Mouse (Mus musculus) heart, postnatal 25 days (tissue): ENCODE measurements around the gene Tmem94. TPM values are rescaled to one million over a fixed set of nuclear protein-coding genes. Genes with fewer than 3 reads are reported as not detected.

Experiments
- DNase-seq: peaks from one replicate; pipeline ENCODE4 v3.0.0; 2022; ENCODE audit warnings: low spot score
- intact Hi-C: fragments of 180-260 bp; cut with DNase I; formaldehyde crosslinking; loops from one replicate; pipeline ENCODE4 v1.15.1; 2025
- total RNA-seq, 2 experiments: library from RNA; stranded (reverse); gene quantifications; 2 replicates each; pipeline ENCODE4 v1.2.3; 2021

Gene Tmem94
- total RNA-seq, 2 experiments from 2014 or later = 102 to 110 TPM

DNA sequence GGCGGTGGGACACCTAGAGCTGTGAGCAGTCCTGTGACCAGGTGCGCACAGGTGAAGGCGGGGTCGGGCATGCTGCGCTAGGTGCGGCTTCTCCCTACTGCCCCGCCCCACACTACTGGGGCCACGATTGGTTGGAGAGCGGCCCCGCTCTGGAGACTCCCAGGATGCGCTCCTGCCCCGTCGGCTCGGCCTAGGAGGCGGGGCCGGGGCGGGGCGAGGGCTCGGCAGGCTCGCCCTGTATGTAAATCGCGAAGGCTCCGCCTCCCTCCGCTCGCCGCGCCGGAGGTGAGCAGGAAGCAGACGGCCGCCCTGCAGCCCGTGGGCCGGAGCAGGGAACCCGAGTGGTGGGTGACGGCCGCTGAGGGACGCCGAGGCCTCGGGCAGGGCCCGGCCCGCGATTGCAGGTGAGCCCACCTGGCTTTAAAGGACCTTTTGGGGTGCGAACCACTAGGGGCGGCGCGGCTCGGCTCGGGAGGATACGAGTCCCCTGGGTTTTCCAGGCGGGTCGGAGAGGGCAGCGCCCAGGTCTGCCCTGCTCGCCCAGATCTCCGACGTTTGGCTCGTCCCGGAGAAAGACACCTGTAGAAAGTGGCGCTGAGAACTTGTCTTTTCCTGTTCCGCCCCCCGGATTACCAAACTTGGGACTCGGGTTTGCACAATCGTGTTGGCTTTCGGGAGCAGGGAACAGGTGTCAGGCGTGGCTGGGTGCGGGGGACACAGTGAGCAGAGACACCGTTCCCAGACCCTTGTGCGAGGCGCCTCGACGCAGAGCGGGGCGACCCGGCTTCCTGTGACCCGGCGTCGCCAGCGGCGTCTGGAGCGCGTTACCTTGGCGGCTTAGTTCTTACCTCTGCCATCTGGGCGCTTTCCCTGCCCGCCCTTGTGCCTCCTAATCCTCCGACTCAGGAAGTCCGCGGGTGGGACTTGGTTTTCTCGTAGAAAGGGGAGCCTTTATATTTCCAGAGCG, 58.8 kb downstream of the Tmem94 start, which contains the start of gene Llgl2:
Gene Llgl2, plus strand, starts transcription at position 276 of the 967 bp plus-strand sequence.
- intact Hi-C loops = no loop called here
- peak; percentile 72 for DNase-seq

DNA sequence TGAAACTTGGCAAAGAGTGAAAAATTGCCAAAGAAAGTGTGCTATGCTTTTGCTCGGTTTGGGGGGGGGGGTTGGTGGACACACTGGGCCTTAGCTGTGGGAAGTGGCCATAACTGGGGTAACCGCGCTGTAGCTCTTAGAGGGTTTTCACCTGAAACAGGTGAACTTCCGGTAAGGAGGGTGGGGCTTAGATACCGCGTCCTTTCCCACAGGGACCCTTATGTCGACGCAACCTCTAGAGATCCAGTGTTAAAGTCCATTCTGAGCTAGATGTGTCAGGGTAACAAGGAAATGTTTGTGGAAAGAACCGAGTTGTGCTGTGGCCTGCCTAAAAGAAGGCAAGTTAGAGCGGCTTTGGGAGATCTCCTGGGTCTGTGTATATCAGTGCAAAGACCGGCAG, 59.6 kb downstream of the Tmem94 start:
- no peak for DNase-seq
- intact Hi-C loops = no loop called here

GRCm38 (mm10) chr11:115826487-115826886, 61.3 kb downstream of the Tmem94 start:
- no peak for DNase-seq
- intact Hi-C loops = loop anchor here (2.0 kb wide), 1 partner anchor 32 kb away; the partner anchor contains the start of gene Myo15b

- DNase-seq = no peak
These were observed 62.4 kb downstream of the Tmem94 start for GRCm38 (mm10) chr11:115827624-115828023.

GRCm38 (mm10) chr11:115829036-115829435, 63.8 kb downstream of the Tmem94 start:
- intact Hi-C loops = no loop called here
- DNase-seq = no peak

More at GRCm38 (mm10) chr11:115827624-115828023, 62.4 kb downstream of the Tmem94 start:
- intact Hi-C loops = loop anchor here (2.0 kb wide), 1 partner anchor 31 kb away; the partner anchor contains the start of gene Myo15b

GRCm38 (mm10) chr11:115830550-115831325, 65.5 kb downstream of the Tmem94 start:
- intact Hi-C loops = no loop called here
- DNase-seq = no peak

DNA sequence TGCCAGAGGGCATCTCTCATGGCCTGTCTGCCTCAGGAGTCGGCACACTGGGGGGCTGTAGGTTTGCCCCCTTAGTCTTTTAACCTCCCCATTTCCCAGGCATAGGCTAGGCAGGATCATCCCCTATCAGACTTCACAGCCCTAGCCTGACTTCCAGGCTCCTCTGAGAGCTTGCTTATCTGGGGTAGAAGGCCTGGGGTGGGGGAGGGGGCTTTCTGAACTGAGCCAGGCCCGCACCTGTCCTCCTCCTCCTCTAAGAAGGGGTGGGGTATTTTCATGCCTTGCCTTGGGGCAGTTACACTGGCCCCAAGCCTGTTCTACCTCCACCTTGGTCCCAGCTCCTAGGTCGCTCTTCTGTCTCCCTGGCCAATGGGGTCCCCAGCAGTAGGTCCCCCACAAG, 66.3 kb downstream of the Tmem94 start:
- DNase-seq = no peak
- intact Hi-C loops = no loop called here

DNA sequence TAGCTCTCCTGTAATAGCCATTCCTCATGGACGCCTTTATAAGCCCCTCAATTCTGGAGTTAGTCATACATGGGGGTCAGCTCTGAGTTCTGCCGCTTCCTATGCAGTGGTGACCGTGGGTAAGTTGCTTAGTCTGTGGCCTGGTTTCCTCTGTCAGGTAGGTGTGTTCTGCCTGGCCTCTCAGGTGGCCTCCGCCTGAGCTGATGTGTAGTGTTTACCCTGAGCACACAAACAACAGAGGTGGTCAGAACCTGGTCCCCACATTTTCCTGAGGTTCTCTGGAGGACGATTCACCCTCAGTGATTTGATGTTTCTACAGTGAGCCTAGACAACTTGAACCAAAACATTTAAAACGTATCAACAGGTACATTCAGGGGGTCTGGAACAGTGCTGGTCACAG, 66.8 kb downstream of the Tmem94 start:
- intact Hi-C loops = no loop called here
- no peak for DNase-seq

GRCm38 (mm10) chr11:115832523-115832922, 67.3 kb downstream of the Tmem94 start:
- no peak for DNase-seq
- intact Hi-C loops = no loop called here

GRCm38 (mm10) chr11:115833021-115833513, 67.8 kb downstream of the Tmem94 start:
- DNase-seq = no peak
- intact Hi-C loops = no loop called here

- intact Hi-C loops = no loop called here
These were observed 68.8 kb downstream of the Tmem94 start for GRCm38 (mm10) chr11:115834033-115834432.

GRCm38 (mm10) chr11:115836656-115837395, 71.6 kb downstream of the Tmem94 start:
- no peak for DNase-seq
- intact Hi-C loops = no loop called here

More at GRCm38 (mm10) chr11:115834033-115834432, 68.8 kb downstream of the Tmem94 start:
- DNase-seq = no peak

- intact Hi-C loops = no loop called here
- DNase-seq = no peak
These were observed 72.5 kb downstream of the Tmem94 start for GRCm38 (mm10) chr11:115837606-115838345.

- no peak for DNase-seq
- intact Hi-C loops = no loop called here
These were observed 73.7 kb downstream of the Tmem94 start for GRCm38 (mm10) chr11:115838895-115839311.

DNA sequence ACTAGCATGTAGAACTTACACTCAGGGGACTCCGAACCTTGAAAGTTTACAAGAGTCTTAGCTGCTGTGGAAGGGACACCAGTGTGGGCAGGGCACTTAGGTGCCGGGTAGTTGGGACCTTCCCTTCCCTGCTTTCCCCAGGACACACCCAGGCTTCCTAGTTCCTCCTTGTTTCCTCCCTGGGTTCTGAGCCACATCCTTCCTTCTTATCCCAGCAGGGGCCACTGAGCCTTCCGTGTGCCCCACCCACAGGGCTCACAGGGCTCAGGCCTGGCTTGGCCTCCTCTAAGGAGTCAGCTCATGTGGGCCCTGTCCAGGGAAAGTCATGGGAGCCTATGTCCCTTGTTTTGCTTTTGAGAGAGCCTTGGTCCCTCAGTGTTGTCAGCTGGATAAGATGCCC, 74.5 kb downstream of the Tmem94 start:
- no peak for DNase-seq
- intact Hi-C loops = no loop called here

GRCm38 (mm10) chr11:115841044-115841443, 75.8 kb downstream of the Tmem94 start:
- intact Hi-C loops = no loop called here
- DNase-seq = no peak

DNA sequence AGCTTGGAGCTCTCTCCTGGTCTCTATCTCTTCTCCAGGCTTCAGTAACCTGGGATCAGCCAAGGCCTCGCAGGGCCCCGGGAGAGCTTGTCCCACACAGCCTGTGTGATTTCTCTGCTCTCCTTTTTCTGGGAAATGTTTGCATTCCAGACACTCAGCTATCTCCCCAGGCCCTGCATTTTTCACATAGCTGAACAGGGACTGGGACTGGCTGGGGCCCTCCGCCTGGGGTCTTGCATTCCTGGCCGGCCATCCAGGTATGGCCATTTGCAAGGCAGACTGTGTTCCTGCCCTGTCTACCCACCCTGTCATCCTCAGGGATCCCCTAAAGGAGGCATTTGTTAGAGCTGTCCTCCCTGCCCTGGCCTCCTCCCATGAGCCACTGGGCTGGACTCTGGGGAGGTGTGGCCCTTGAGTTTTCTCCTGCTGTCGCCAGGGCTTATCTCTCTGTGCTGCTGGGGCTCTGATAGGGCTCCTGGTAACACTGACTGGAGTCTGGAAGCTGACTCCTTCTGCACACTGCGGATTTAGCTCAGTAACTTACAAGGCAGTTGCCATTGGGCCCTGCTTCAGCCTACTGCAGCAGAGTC, 76.8 kb downstream of the Tmem94 start:
- DNase-seq = peak; percentile 35
- intact Hi-C loops = no loop called here

DNA sequence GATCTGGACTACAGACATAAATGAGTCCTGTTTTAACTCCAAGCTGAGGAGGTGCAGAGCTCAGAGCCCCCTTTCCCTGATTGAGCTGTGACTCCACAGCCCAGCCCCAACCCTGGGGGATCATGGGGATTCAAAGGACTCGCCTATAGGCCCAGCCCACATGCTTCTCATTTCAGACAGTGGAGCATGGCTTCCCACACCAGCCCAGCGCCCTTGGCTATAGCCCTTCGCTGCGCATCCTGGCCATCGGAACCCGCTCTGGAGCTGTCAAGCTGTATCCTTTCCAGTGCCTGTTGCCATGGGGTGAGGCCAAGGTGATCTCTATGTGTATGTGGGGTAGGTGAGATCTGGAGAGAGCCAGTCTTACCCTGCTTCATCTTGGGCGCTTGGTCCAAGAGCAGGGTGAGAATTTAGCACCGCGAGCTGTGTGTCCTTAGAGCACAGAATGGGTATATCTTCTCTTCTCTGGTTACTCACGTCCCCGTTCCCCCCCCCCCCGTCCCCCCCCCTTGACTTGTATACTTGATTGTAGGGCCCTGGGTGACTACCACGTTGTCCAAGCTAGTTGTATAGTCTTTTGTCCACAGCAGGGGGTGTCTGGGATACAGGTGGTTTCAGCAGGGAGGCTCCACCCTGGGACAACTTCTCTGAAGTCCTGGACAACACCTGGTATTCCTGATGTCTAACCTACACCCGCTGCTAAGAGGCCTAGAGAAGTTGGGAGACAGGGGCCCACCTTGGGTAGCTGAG, 78.1 kb downstream of the Tmem94 start:
- DNase-seq = no peak
- intact Hi-C loops = no loop called here
